Mouse (Mus musculus) c-Kit-positive CD71-positive TER-119-positive erythroid progenitor cells, embryonic 14.5 days (primary cell): ENCODE results near the gene Ccdc62.

Experiments
- DNase-seq: peaks from one replicate; pipeline ENCODE4 v3.0.0-alpha.2; 2013; ENCODE audit warnings: low spot score

The Ccdc62 gene

GRCm38 (mm10) chr5:124004356-124005150, 74.1 kb downstream of the Ccdc62 start:
- DNase-seq, result no peak

- no peak for DNase-seq
Measured at GRCm38 (mm10) chr5:124005151-124005500, 74.6 kb downstream of the Ccdc62 start.

- DNase-seq, result no peak
Measured at GRCm38 (mm10) chr5:124005591-124005990, 75.1 kb downstream of the Ccdc62 start.

GRCm38 (mm10) chr5:124006082-124006873, 75.8 kb downstream of the Ccdc62 start:
- no peak for DNase-seq

GRCm38 (mm10) chr5:124006891-124007491, 76.5 kb downstream of the Ccdc62 start:
- no peak for DNase-seq

GRCm38 (mm10) chr5:124010077-124010476, 79.6 kb downstream of the Ccdc62 start:
- DNase-seq, result peak; percentile 71

- peak; percentile 70 for DNase-seq
Measured at GRCm38 (mm10) chr5:124010910-124011655, 80.6 kb downstream of the Ccdc62 start.

GRCm38 (mm10) chr5:124011927-124012326, 81.4 kb downstream of the Ccdc62 start:
- no peak for DNase-seq

GRCm38 (mm10) chr5:124012885-124013284, 82.4 kb downstream of the Ccdc62 start:
- no peak for DNase-seq

GRCm38 (mm10) chr5:124013747-124014146, 83.3 kb downstream of the Ccdc62 start:
- DNase-seq, result no peak

- no peak for DNase-seq
Measured at GRCm38 (mm10) chr5:124014180-124014579, 83.7 kb downstream of the Ccdc62 start.

GRCm38 (mm10) chr5:124014791-124015251, 84.3 kb downstream of the Ccdc62 start:
- no peak for DNase-seq

- DNase-seq, result no peak
Measured at GRCm38 (mm10) chr5:124015727-124016126, 85.2 kb downstream of the Ccdc62 start.

GRCm38 (mm10) chr5:124016291-124016821, 85.9 kb downstream of the Ccdc62 start:
- DNase-seq, result no peak

- no peak for DNase-seq
Measured at GRCm38 (mm10) chr5:124017941-124018340, 87.5 kb downstream of the Ccdc62 start.

GRCm38 (mm10) chr5:124018651-124019050, 88.2 kb downstream of the Ccdc62 start:
- DNase-seq, result no peak
